Mouse (Mus musculus) lung, embryonic 14.5 days (tissue): Measurements from ENCODE around the gene Tcf21. TPM values are rescaled to one million over a fixed set of nuclear protein-coding genes. Genes with fewer than 3 reads are reported as not detected.

Experiments
- ATAC-seq: fragments of 200-750 bp; cut with Nextera tagmentation; 2 replicates; pipeline ENCODE4 v1.8.0; 2017; ENCODE audit warnings: mild to moderate bottlenecking, moderate TSS enrichment, moderate library complexity; ENCODE audit not compliant: insufficient read depth
- DNase-seq: peaks from one replicate; pipeline ENCODE4 v3.0.0-alpha.2; 2015
- H3K27ac ChIP-seq: fragments of 300-500 bp; sonication (generic); 2 replicates; pipeline ENCODE4 v1.5.1; 2014; ENCODE audit warnings: low read depth, mild to moderate bottlenecking, moderate library complexity
- H3K27me3 ChIP-seq: fragments of 300-500 bp; sonication (generic); 2 replicates; pipeline ENCODE4 v1.6.1; 2014; ENCODE audit warnings: low read length, control low read depth; ENCODE audit not compliant: insufficient read depth
- H3K36me3 ChIP-seq: fragments of 300-500 bp; sonication (generic); 2 replicates; pipeline ENCODE4 v1.6.1; 2014; ENCODE audit warnings: control low read depth; ENCODE audit not compliant: insufficient read depth
- H3K4me1 ChIP-seq: fragments of 300-500 bp; sonication (generic); 2 replicates; pipeline ENCODE4 v1.6.1; 2014; ENCODE audit warnings: antibody characterized with exemption, control low read depth; ENCODE audit not compliant: insufficient read depth
- H3K4me2 ChIP-seq: fragments of 300-500 bp; sonication (generic); 2 replicates; pipeline ENCODE4 v1.6.1; 2014; ENCODE audit warnings: mild to moderate bottlenecking
- H3K4me3 ChIP-seq: fragments of 300-500 bp; sonication (generic); 2 replicates; pipeline ENCODE4 v1.5.1; 2014; ENCODE audit warnings: low read depth, low read length
- H3K9ac ChIP-seq: fragments of 300-500 bp; sonication (generic); 2 replicates; pipeline ENCODE4 v1.6.1; 2014
- H3K9me3 ChIP-seq: fragments of 300-500 bp; sonication (generic); 2 replicates; pipeline ENCODE4 v1.6.1; 2016; ENCODE audit warnings: low read depth, low read length, control low read depth
- CTCF ChIP-seq: IDR thresholded peaks from 2 replicates; pipeline ENCODE4 v1.5.1; 2016; ENCODE audit warnings: antibody characterized with exemption, low read depth
- WGBS: fragments of 180-500 bp; shearing (Covaris S2); extraction: QIAGEN DNeasy Blood & Tissue Kit; methylation state at CpG from one replicate; pipeline ENCODE4 v1.1.7; 2014; 5-methylcytosine and 5-hydroxymethylcytosine counted together
- polyA plus RNA-seq: library from polyadenylated mRNA; unstranded; fragments of >200 nt; fragmentation: Nextera tagmentation; extraction: Ambion mirVana; gene quantifications from 2 replicates; pipeline ENCODE4 v1.2.1, GENCODE M21; 2014

Gene Tcf21
- polyA plus RNA-seq, 1 experiment from 2014 or later: 227 TPM

GRCm38 (mm10) chr10:22782684-22783083 lies 37.3 kb downstream of the Tcf21 start:
- H3K4me2 ChIP-seq: no peak overlapping the region
- H3K27me3 ChIP-seq: no peaks in the 10 kb centered on the region
- 48% methylated on average over 3 of the region's 3 CpGs for WGBS
- no peak overlapping the region for H3K27ac ChIP-seq
- no peak overlapping the region for H3K4me3 ChIP-seq
- ATAC-seq: no peak
- no peak overlapping the region for H3K9ac ChIP-seq
- TF ChIP-seq CTCF: peak; percentile 59
- peak; percentile 63 for DNase-seq
- no peaks in the 10 kb centered on the region for H3K36me3 ChIP-seq
- H3K9me3 ChIP-seq: no peaks in the 10 kb centered on the region
- no peaks in the 10 kb centered on the region for H3K4me1 ChIP-seq

- no peak overlapping the region for H3K4me3 ChIP-seq
- no peak overlapping the region for H3K27ac ChIP-seq
- DNase-seq (peak; percentile 49), ATAC-seq (no peak)
- H3K4me1 ChIP-seq: no peaks in the 10 kb centered on the region
- H3K27me3 ChIP-seq: no peaks in the 10 kb centered on the region
- WGBS: 46% methylated on average over 4 of the region's 4 CpGs
- no peak overlapping the region for H3K9ac ChIP-seq
- no peaks in the 10 kb centered on the region for H3K9me3 ChIP-seq
- H3K4me2 ChIP-seq: no peak overlapping the region
- peak; percentile 62 for TF ChIP-seq CTCF
- no peaks in the 10 kb centered on the region for H3K36me3 ChIP-seq
Observed at GRCm38 (mm10) chr10:22781466-22781865, 38.5 kb downstream of the Tcf21 start.

DNA sequence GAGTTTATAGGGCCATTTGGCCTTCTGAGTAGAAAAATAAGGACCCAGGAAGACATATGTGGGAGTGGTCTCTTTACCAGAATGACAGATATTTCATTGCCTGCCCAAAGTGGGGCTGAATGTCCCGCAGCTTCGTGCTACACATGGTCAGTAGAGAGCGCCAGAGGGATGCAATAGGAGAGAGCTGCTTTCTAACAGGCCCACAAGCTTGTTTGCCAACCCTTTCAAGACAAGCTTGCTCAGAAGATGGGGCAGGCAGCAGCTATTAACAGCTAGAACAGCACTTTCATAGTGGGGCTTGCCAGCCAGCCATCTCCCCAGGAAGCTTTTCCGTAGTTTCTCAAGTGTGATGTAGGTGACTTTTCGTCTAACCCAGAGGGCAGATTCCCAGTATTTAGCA lies 42.0 kb downstream of the Tcf21 start:
- ATAC-seq: peak; percentile 82
- no peaks in the 10 kb centered on the region for H3K27me3 ChIP-seq
- H3K4me2 ChIP-seq: no peak overlapping the region
- no peak overlapping the region for H3K9ac ChIP-seq
- no peaks in the 10 kb centered on the region for H3K36me3 ChIP-seq
- TF ChIP-seq CTCF: peak; percentile 84
- WGBS: 7% methylated on average over 5 of the region's 5 CpGs
- no peak overlapping the region for H3K4me3 ChIP-seq
- peak; percentile 91 for DNase-seq
- no peaks in the 10 kb centered on the region for H3K9me3 ChIP-seq
- no peaks in the 10 kb centered on the region for H3K4me1 ChIP-seq
- H3K27ac ChIP-seq: no peak overlapping the region

GRCm38 (mm10) chr10:22776007-22776698 lies 43.8 kb downstream of the Tcf21 start:
- Histone ChIP-seq H3K9ac (no peak overlapping the region), H3K4me2 (no peak overlapping the region), H3K9me3 (no peaks in the 10 kb centered on the region), H3K4me3 (no peak overlapping the region), H3K27me3 (no peaks in the 10 kb centered on the region), H3K4me1 (no peaks in the 10 kb centered on the region), H3K27ac (no peak overlapping the region), H3K36me3 (no peaks in the 10 kb centered on the region)
- peak; percentile 76 for TF ChIP-seq CTCF
- ATAC-seq (peak; percentile 35; the same call in 1 of the 2 replicates), DNase-seq (peak; percentile 80)
- WGBS: 11% methylated on average over 7 of the region's 7 CpGs

GRCm38 (mm10) chr10:22775456-22775855 lies 44.5 kb downstream of the Tcf21 start:
- ATAC-seq: no peak

GRCm38 (mm10) chr10:22774626-22775025 lies 45.3 kb downstream of the Tcf21 start:
- 56% methylated on average over 3 of the region's 3 CpGs for WGBS
- Histone ChIP-seq H3K4me3 (no peak overlapping the region), H3K27ac (no peak overlapping the region), H3K27me3 (no peaks in the 10 kb centered on the region), H3K9ac (no peak overlapping the region), H3K4me1 (no peaks in the 10 kb centered on the region), H3K9me3 (no peaks in the 10 kb centered on the region), H3K36me3 (no peaks in the 10 kb centered on the region), H3K4me2 (no peak overlapping the region)
- no peak for TF ChIP-seq CTCF
- DNase-seq: no peak
- ATAC-seq: no peak

More at GRCm38 (mm10) chr10:22775456-22775855, 44.5 kb downstream of the Tcf21 start:
- no peak for TF ChIP-seq CTCF
- no peaks in the 10 kb centered on the region for H3K9me3 ChIP-seq
- no peak for DNase-seq
- H3K27me3 ChIP-seq: no peaks in the 10 kb centered on the region
- WGBS: 73% methylated on average over 2 of the region's 2 CpGs
- H3K36me3 ChIP-seq: no peaks in the 10 kb centered on the region
- no peak overlapping the region for H3K9ac ChIP-seq
- no peak overlapping the region for H3K27ac ChIP-seq
- H3K4me1 ChIP-seq: no peaks in the 10 kb centered on the region
- no peak overlapping the region for H3K4me3 ChIP-seq
- H3K4me2 ChIP-seq: no peak overlapping the region

Other genes starting within 250 kb of the Tcf21 start
- 1.1 and 1.3 TPM in 2 replicates for gene Slc2a12, start 175.2 kb downstream of the Tcf21 start, polyA plus RNA-seq
- gene Tbpl1, start 88.2 kb downstream of the Tcf21 start, polyA plus RNA-seq: 60.8 and 63.5 TPM in 2 replicates